In genomic region chr2:93015041-93015440, GRCm38 (mm10) we compare ENCODE assay signal across 8 mouse cellular contexts. TPM values are rescaled to one million over a fixed set of nuclear protein-coding genes. Genes with fewer than 3 reads are reported as not detected.
DNase-seq lines count a peak whose midpoint lies in the region; ATAC-seq and TF ChIP-seq lines count a peak whose summit lies in the region.

No protein-coding gene starts in this region.

- no peak for TF ChIP-seq CTCF in testis, adult 2 months (IDR thresholded peaks at IDR 0.05; ENCODE audit: control insufficient read depth, insufficient read depth, insufficient replicate concordance, low read depth, low read length)

- 2% methylated on average over 38 of the region's 40 CpGs for WGBS in heart, embryonic 11.5 days (ENCODE audit: insufficient replicate concordance)
- WGBS in intestine, embryonic 14.5 days: 3% methylated on average over 37 of the region's 40 CpGs
- 3% methylated on average over 40 of the region's 40 CpGs for WGBS in midbrain, embryonic 10.5 days

- peak overlapping the region; percentile 96 for H3K4me2 ChIP-seq in heart, embryonic 11.5 days
- peak overlapping the region; percentile 75 for H3K4me2 ChIP-seq in intestine, embryonic 14.5 days (ENCODE audit: low read length)

- H3K4me1 ChIP-seq in heart, embryonic 11.5 days (ENCODE audit: control insufficient read depth, insufficient read depth, low read length): peaks cover 24% of the 10 kb centered on the region
- H3K4me1 ChIP-seq in intestine, embryonic 14.5 days (replicated peaks; ENCODE audit: control insufficient read depth, insufficient read depth, low read length): peaks cover 24% of the 10 kb centered on the region
- peaks cover 33% of the 10 kb centered on the region for H3K4me1 ChIP-seq in midbrain, embryonic 10.5 days
- H3K4me1 ChIP-seq in testis, adult 2 months (ENCODE audit: control insufficient read depth, insufficient read depth, low read length): peaks cover 12% of the 10 kb centered on the region

- H3K9me3 ChIP-seq in heart, embryonic 11.5 days (replicated peaks; ENCODE audit: control insufficient read depth, low read length): no peaks in the 10 kb centered on the region
- H3K9me3 ChIP-seq in intestine, embryonic 14.5 days (ENCODE audit: control insufficient read depth, low read length): no peaks in the 10 kb centered on the region
- H3K9me3 ChIP-seq in midbrain, embryonic 10.5 days (replicated peaks): no peaks in the 10 kb centered on the region

- H3K36me3 ChIP-seq in heart, embryonic 11.5 days (ENCODE audit: control insufficient read depth, insufficient read depth, low read length): no peaks in the 10 kb centered on the region
- peaks cover 19% of the 10 kb centered on the region for H3K36me3 ChIP-seq in intestine, embryonic 14.5 days (ENCODE audit: control insufficient read depth, insufficient read depth, low read length)
- peaks cover 24% of the 10 kb centered on the region for H3K36me3 ChIP-seq in midbrain, embryonic 10.5 days
- H3K36me3 ChIP-seq in testis, adult 2 months (ENCODE audit: control insufficient read depth, insufficient read depth, low read length): no peaks in the 10 kb centered on the region

- ATAC-seq in heart, embryonic 11.5 days (replicated peaks; ENCODE audit: insufficient number of reproducible peaks, low FRiP score, low TSS enrichment): peak; percentile 49
- ATAC-seq in intestine, embryonic 14.5 days (replicated peaks; ENCODE audit: low FRiP score, low TSS enrichment, low read depth): peak; percentile 46; the same call in 1 of the 2 replicates

- DNase-seq in heart, adult 18-20 months: no peak
- DNase-seq in ES-CJ7 (ENCODE audit: low read depth, low spot score): peak; percentile 52
- peak; percentile 60 for DNase-seq in embryo, embryonic 11 days
- DNase-seq in intestine, embryonic 14.5 days (ENCODE audit: low spot score): peak; percentile 76
- DNase-seq in midbrain, embryonic 10.5 days (ENCODE audit: low spot score): peak; percentile 48
- DNase-seq in spleen, postnatal 14 days (ENCODE audit: low spot score in 2 of 2): no peak

- TF ChIP-seq POLR2A in testis, adult 2 months (IDR thresholded peaks at IDR 0.05; ENCODE audit: control insufficient read depth, low read depth, low read length): no peak

- peak overlapping the region; percentile 89 for H3K27ac ChIP-seq in heart, embryonic 11.5 days (ENCODE audit: low read depth, low read length)
- peak overlapping the region; percentile 73 for H3K27ac ChIP-seq in intestine, embryonic 14.5 days (ENCODE audit: low read depth)
- H3K27ac ChIP-seq in midbrain, embryonic 10.5 days (replicated peaks): peak overlapping the region; percentile 90
- H3K27ac ChIP-seq in testis, adult 2 months (ENCODE audit: control insufficient read depth, insufficient read depth, low read depth, low read length): peak overlapping the region; percentile 26; the same call in 1 of the 2 replicates

- H3K9ac ChIP-seq in heart, embryonic 11.5 days (ENCODE audit: low read depth, low read length): peak overlapping the region; percentile 83
- peak overlapping the region; percentile 59 for H3K9ac ChIP-seq in intestine, embryonic 14.5 days (ENCODE audit: low read length)

- H3K27me3 ChIP-seq in heart, embryonic 11.5 days (ENCODE audit: control insufficient read depth, insufficient read depth, low read length): no peaks in the 10 kb centered on the region
- H3K27me3 ChIP-seq in intestine, embryonic 14.5 days (replicated peaks; ENCODE audit: control insufficient read depth, insufficient read depth, low read length): no peaks in the 10 kb centered on the region
- H3K27me3 ChIP-seq in midbrain, embryonic 10.5 days (ENCODE audit: low read depth, poor library complexity, severe bottlenecking): peaks cover 18% of the 10 kb centered on the region
- no peaks in the 10 kb centered on the region for H3K27me3 ChIP-seq in testis, adult 2 months (ENCODE audit: control insufficient read depth, insufficient read depth, low read length)

- peak overlapping the region; percentile 69 for H3K4me3 ChIP-seq in heart, embryonic 11.5 days (ENCODE audit: low read depth, low read length)
- peak overlapping the region; percentile 50 for H3K4me3 ChIP-seq in intestine, embryonic 14.5 days (ENCODE audit: low read depth, low read length)
- peak overlapping the region; percentile 65 for H3K4me3 ChIP-seq in midbrain, embryonic 10.5 days
- H3K4me3 ChIP-seq in testis, adult 2 months (ENCODE audit: control insufficient read depth, low read depth, low read length): peak overlapping the region; percentile 72

RNA-seq across cellular contexts. Expression of gene Prdm11, which starts 30.9 kb away (rescaled TPM):
- polyA plus RNA-seq in heart, embryonic 11.5 days (2014; fragmentation: Nextera tagmentation; extraction: Ambion mirVana): 3.1 and 3.3 TPM in 2 replicates
- total RNA-seq in heart, adult 18-20 months (2021): 1 to 10 TPM; 8.4 to 9.5 TPM
- polyA plus RNA-seq in intestine, embryonic 14.5 days (2014; fragmentation: Nextera tagmentation; extraction: Ambion mirVana): 5.1 and 5.5 TPM in 2 replicates
- polyA plus RNA-seq in midbrain, embryonic 10.5 days (2016; fragmentation: Nextera tagmentation; extraction: Ambion mirVana): 1.5 and 1.7 TPM in 2 replicates
- 4.3 and 4.4 TPM in 2 replicates for polyA plus RNA-seq in testis, adult 2 months (2012; rRNA removed)

Comparison
In these comparisons a context has a peak if more than half of its experiments do, and no peak if none do; other contexts are left out.
1. H3K27ac ChIP-seq: peak in every context shown above with its lines; median percentile 90 in midbrain, embryonic 10.5 days; 89 in heart, embryonic 11.5 days; 73 in intestine, embryonic 14.5 days; 26 in testis, adult 2 months.
2. DNase-seq: peak in ES-CJ7 (single experiment), embryo, embryonic 11 days (single experiment), intestine, embryonic 14.5 days (single experiment) and midbrain, embryonic 10.5 days (single experiment); none in heart, adult 18-20 months (0 of 2) and spleen, postnatal 14 days (0 of 2).
3. Peak in every context shown above with its lines, with median percentiles within 50 percentile points of each other: H3K4me3 ChIP-seq.